Mouse (Mus musculus) megakaryocyte, embryonic 14.5 days (primary cell): ENCODE measurements around the gene Vmn2r57.

ENCODE experiments used
- FLI1 ChIP-seq: IDR thresholded peaks from 2 replicates; pipeline ENCODE4 v1.6.1; 2012; ENCODE audit warnings: low read length, inconsistent platforms, mixed read lengths
- GATA1 ChIP-seq: IDR thresholded peaks from 3 replicates; pipeline ENCODE4 v1.6.1; 2012; ENCODE audit warnings: mixed read lengths, low read length, inconsistent platforms, borderline replicate concordance

GRCm38 (mm10) chr7:41393048-41393971 is 55.2 kb downstream of the Vmn2r57 start, which contains the start of gene AI987944:
- no peak for TF ChIP-seq GATA1
- no peak for TF ChIP-seq FLI1
